Mouse (Mus musculus) embryonic facial prominence, embryonic 14.5 days (tissue): Measurements from ENCODE around the gene Cd300a. TPM values are rescaled to one million over a fixed set of nuclear protein-coding genes. Genes with fewer than 3 reads are reported as not detected.

Source experiments
- ATAC-seq: fragments of 200-750 bp; cut with Nextera tagmentation; 2 replicates; pipeline ENCODE4 v1.8.0; 2017; ENCODE audit warnings: low read depth, moderate number of reproducible peaks, moderate TSS enrichment
- DNase-seq: peaks from one replicate; pipeline ENCODE4 v3.0.0-alpha.2; 2015; ENCODE audit warnings: low spot score
- H3K27ac ChIP-seq: fragments of 300-500 bp; sonication (generic); replicated peaks from 2 replicates; pipeline ENCODE4 v1.5.1; 2014; ENCODE audit warnings: low read depth, mild to moderate bottlenecking, low read length, moderate library complexity
- H3K27me3 ChIP-seq: fragments of 300-500 bp; sonication (generic); replicated peaks from 2 replicates; pipeline ENCODE4 v1.6.1; 2014; ENCODE audit warnings: low read length; ENCODE audit not compliant: control insufficient read depth, insufficient read depth
- H3K36me3 ChIP-seq: fragments of 300-500 bp; sonication (generic); 2 replicates; pipeline ENCODE4 v1.6.1; 2014; ENCODE audit warnings: low read length, mixed read lengths; ENCODE audit not compliant: control insufficient read depth, insufficient read depth
- H3K4me1 ChIP-seq: fragments of 300-500 bp; sonication (generic); 2 replicates; pipeline ENCODE4 v1.6.1; 2014; ENCODE audit warnings: antibody characterized with exemption, low read length; ENCODE audit not compliant: control insufficient read depth, insufficient read depth
- H3K4me2 ChIP-seq: fragments of 300-500 bp; sonication (generic); 2 replicates; pipeline ENCODE4 v1.6.1; 2014; ENCODE audit warnings: low read depth, mild to moderate bottlenecking, low read length, moderate library complexity, mixed read lengths
- H3K4me3 ChIP-seq: fragments of 300-500 bp; sonication (generic); 2 replicates; pipeline ENCODE4 v1.5.1; 2014; ENCODE audit warnings: low read depth, mild to moderate bottlenecking, low read length
- H3K9ac ChIP-seq: fragments of 300-500 bp; sonication (generic); 2 replicates; pipeline ENCODE4 v1.6.1; 2014; ENCODE audit warnings: low read depth, mild to moderate bottlenecking, low read length, moderate library complexity, mixed read lengths
- H3K9me3 ChIP-seq: fragments of 300-500 bp; sonication (generic); 2 replicates; pipeline ENCODE4 v1.6.1; 2016; ENCODE audit warnings: low read length; ENCODE audit not compliant: control insufficient read depth
- WGBS: fragments of 180-500 bp; shearing (Covaris S2); extraction: QIAGEN DNeasy Blood & Tissue Kit; methylation state at CpG from one replicate; pipeline ENCODE4 v1.1.7; 2014; 5-methylcytosine and 5-hydroxymethylcytosine counted together
- polyA plus RNA-seq: library from polyadenylated mRNA; unstranded; fragments of >200 nt; fragmentation: Nextera tagmentation; extraction: Ambion mirVana; gene quantifications from 2 replicates; pipeline ENCODE4 v1.2.1, GENCODE M21; 2014

Cd300a gene
- polyA plus RNA-seq, 1 experiment from 2014 or later: 0.96 TPM

GRCm38 (mm10) chr11:114873022-114873817 is 16.6 kb upstream of the Cd300a start:
- Histone ChIP-seq H3K9ac (no peak overlapping the region), H3K27me3 (no peaks in the 10 kb centered on the region), H3K4me3 (no peak overlapping the region), H3K27ac (peak overlapping the region; percentile 68), H3K9me3 (no peaks in the 10 kb centered on the region), H3K36me3 (peaks cover 32% of the 10 kb centered on the region), H3K4me2 (no peak overlapping the region), H3K4me1 (peaks cover 21% of the 10 kb centered on the region)
- peak; percentile 72 for DNase-seq
- WGBS: 19% methylated on average over 5 of the region's 6 CpGs
- ATAC-seq: peak; percentile 55; the same call in 1 of the 2 replicates

DNA sequence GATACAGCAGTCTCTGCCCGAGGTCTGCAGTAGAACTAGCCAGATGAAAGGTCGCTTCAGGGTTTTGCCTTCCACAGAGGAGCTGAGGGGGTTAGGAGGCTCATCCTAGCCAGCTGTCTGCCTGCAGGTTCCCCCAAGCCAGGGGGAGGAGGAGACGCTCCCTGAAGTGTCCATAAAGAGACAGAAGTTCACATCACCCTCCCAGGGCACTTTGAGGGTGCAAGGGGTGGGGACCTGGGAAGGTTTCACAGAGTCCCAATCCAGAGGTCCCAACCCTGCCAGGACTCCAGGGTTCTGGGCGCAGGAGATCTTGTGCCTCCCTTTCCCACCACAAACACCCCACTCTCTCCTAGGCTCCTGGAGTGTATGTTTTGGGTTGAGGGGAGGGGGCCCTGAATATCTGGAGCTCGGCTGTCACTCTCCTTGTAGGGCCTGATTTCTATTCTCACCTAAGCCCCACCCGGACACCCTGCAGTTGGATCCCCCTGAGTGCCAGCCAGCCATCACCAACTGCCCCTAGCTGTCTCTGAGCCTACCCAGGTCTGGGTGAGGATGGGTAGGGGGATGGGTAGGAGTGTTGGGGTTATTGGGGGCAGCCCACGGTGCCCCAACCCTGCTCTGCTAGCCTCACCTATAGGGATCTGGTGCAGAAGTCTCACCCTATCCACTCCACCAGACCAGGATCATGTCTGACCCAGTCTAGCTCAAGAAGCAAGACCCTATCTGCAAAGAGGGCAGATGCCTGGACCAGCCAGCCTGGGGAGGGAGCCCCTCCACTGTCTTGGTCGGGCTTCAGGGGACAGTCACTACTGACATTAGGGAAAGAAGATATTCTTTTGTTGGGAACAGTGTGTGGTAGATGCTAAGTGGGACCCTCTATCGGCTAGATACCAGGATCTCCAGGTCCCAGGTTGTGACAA is 15.4 kb upstream of the Cd300a start:
- H3K9ac ChIP-seq: no peak overlapping the region
- no peak for ATAC-seq
- 55% methylated on average over 9 of the region's 9 CpGs for WGBS
- H3K4me2 ChIP-seq: no peak overlapping the region
- no peak overlapping the region for H3K4me3 ChIP-seq
- H3K9me3 ChIP-seq: no peaks in the 10 kb centered on the region
- DNase-seq: no peak
- no peaks in the 10 kb centered on the region for H3K27me3 ChIP-seq
- H3K4me1 ChIP-seq: peaks cover 21% of the 10 kb centered on the region
- H3K36me3 ChIP-seq: peaks cover 20% of the 10 kb centered on the region
- H3K27ac ChIP-seq: no peak overlapping the region

DNA sequence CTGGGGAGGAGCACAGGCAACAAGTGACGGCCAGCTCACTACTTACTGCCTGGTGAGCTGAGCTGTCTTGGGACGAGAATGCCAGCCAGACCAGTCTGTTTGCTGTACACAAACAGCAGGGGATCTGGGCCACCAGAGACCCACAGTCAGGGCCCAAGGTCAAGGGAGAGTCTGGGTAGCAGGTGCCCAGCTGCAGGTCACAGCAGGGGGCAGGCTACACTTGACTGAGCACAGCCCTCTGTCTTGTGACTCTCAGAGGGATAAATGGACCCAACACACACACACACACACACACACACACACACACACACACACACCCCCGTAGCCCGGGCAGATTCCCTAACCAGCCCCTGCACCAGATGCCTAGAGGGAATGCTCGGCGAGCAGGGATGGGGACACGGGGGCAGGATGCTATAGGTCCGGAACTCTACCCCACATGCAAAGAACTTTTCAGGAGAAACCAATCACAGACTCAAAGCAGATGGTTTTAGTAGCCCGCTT is 14.5 kb upstream of the Cd300a start:
- H3K4me1 ChIP-seq: peaks cover 21% of the 10 kb centered on the region
- no peak overlapping the region for H3K27ac ChIP-seq
- no peak overlapping the region for H3K4me2 ChIP-seq
- 3% methylated on average over 9 of the region's 9 CpGs for WGBS
- no peaks in the 10 kb centered on the region for H3K9me3 ChIP-seq
- H3K4me3 ChIP-seq: no peak overlapping the region
- peaks cover 12% of the 10 kb centered on the region for H3K36me3 ChIP-seq
- no peak overlapping the region for H3K9ac ChIP-seq
- H3K27me3 ChIP-seq: no peaks in the 10 kb centered on the region
- no peak for ATAC-seq
- DNase-seq: peak; percentile 17

DNA sequence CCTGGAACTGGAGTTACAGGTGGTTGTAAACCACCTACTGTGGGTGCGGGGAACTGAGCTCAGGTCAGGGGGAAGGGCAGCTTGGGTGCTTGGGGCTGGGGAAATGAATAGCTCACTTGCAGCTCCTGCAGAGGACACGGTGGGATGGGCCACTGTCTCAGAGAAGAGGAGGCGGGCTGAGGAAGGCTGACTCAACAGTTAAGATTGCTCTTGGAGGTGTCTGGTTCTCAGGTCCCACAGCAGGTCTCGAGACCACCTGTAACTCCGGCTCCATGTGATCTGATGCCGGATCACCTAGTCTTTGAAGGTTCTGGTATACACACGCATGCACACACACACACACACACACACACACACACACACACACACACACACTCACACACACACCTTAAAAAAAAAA is 13.7 kb upstream of the Cd300a start:
- Histone ChIP-seq H3K9me3 (no peaks in the 10 kb centered on the region), H3K4me2 (no peak overlapping the region), H3K36me3 (peaks cover 5% of the 10 kb centered on the region; the same call in 1 of the 2 replicates), H3K4me3 (no peak overlapping the region), H3K27ac (no peak overlapping the region), H3K4me1 (peaks cover 21% of the 10 kb centered on the region), H3K9ac (no peak overlapping the region), H3K27me3 (no peaks in the 10 kb centered on the region)
- 41% methylated on average over 6 of the region's 7 CpGs for WGBS
- no peak for DNase-seq
- ATAC-seq: no peak

- no peak overlapping the region for H3K4me3 ChIP-seq
- no peak for DNase-seq
- H3K9me3 ChIP-seq: no peaks in the 10 kb centered on the region
- ATAC-seq: no peak
- H3K4me1 ChIP-seq: peaks cover 21% of the 10 kb centered on the region
- H3K9ac ChIP-seq: no peak overlapping the region
- 0 out of 2 replicates have a peak, but pooled peaks cover under 1% of the 10 kb centered on the region for H3K36me3 ChIP-seq
- no peak overlapping the region for H3K27ac ChIP-seq
- H3K4me2 ChIP-seq: no peak overlapping the region
- H3K27me3 ChIP-seq: no peaks in the 10 kb centered on the region
- 7% methylated on average over 2 of the region's 2 CpGs for WGBS
Measured at GRCm38 (mm10) chr11:114876621-114877020, 13.2 kb upstream of the Cd300a start.

DNA sequence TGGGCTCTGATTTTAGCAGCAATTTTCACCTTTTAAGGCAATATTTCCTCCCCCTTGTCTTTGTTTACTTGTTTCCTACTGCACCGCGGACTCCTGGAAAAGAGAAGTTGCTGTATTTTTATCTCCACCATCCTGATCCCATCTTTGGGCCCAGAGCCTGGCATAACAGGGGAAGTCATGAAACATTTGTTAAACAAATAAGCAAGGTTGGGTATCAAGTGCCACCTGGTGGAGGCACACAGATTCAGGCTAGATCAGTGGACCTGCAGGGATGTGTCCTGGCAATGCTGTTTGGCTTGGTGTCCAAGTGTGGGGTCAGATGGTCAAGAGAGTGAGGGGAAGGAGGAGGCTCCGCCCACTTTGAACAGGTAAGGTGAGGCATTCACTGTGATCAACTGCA is 12.7 kb upstream of the Cd300a start:
- Histone ChIP-seq H3K4me2 (no peak overlapping the region), H3K9me3 (no peaks in the 10 kb centered on the region), H3K4me1 (peaks cover 21% of the 10 kb centered on the region), H3K36me3 (no peaks in the 10 kb centered on the region), H3K27me3 (no peaks in the 10 kb centered on the region), H3K4me3 (no peak overlapping the region), H3K27ac (no peak overlapping the region), H3K9ac (no peak overlapping the region)
- WGBS: 37% methylated on average over 3 of the region's 3 CpGs
- no peak for ATAC-seq
- DNase-seq: peak; percentile 55

DNA sequence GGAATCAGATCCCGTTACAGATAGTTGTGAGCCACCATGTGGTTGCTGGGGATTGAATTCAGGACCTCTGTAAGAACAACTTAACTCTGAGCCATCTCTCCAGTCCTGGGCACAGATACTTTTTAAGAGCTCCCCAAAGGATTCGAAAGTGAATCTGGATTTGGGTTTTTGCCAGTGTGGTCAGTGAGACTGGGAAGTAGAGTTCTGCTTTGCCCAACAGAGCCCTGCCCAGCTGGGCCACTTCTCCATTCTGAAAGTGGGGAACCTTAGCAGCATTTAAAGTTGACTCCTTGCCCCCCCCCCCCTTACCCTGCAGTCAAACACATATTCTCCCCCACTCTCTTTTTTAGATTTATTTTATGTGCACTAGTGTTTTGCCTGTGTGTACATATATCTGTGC is 10.2 kb upstream of the Cd300a start:
- ATAC-seq (no peak), DNase-seq (peak; percentile 19)
- no peaks in the 10 kb centered on the region for H3K36me3 ChIP-seq
- no peak overlapping the region for H3K4me3 ChIP-seq
- H3K4me1 ChIP-seq: peaks cover 14% of the 10 kb centered on the region
- WGBS: 76% methylated on average over 2 of the region's 2 CpGs
- no peak overlapping the region for H3K4me2 ChIP-seq
- H3K27ac ChIP-seq: no peak overlapping the region
- H3K9me3 ChIP-seq: no peaks in the 10 kb centered on the region
- H3K9ac ChIP-seq: no peak overlapping the region
- H3K27me3 ChIP-seq: no peaks in the 10 kb centered on the region

GRCm38 (mm10) chr11:114880185-114880584 is 9.7 kb upstream of the Cd300a start:
- no peak for ATAC-seq
- no peaks in the 10 kb centered on the region for H3K27me3 ChIP-seq

More at GRCm38 (mm10) chr11:114880185-114880584, 9.7 kb upstream of the Cd300a start:
- H3K4me1 ChIP-seq: peaks cover 12% of the 10 kb centered on the region
- no peaks in the 10 kb centered on the region for H3K36me3 ChIP-seq
- no peak overlapping the region for H3K27ac ChIP-seq
- DNase-seq: no peak
- H3K4me3 ChIP-seq: no peak overlapping the region
- no peak overlapping the region for H3K9ac ChIP-seq
- no peaks in the 10 kb centered on the region for H3K9me3 ChIP-seq
- H3K4me2 ChIP-seq: no peak overlapping the region
